Mouse (Mus musculus) myocyte (in vitro differentiated cells): ENCODE measurements around the gene Serpina3m. TPM values are rescaled to one million over a fixed set of nuclear protein-coding genes. Genes with fewer than 3 reads are reported as not detected.

Experiments used
- H3K27me3 ChIP-seq: one replicate; pipeline ENCODE4 v1.6.1; 2011; ENCODE audit not compliant: control insufficient read depth, insufficient read depth, insufficient read length
- H3K36me3 ChIP-seq: one replicate; pipeline ENCODE4 v1.6.1; 2011; ENCODE audit not compliant: control insufficient read depth, insufficient read depth
- H3K4me2 ChIP-seq: one replicate; pipeline ENCODE4 v1.6.1; 2011; ENCODE audit warnings: low read depth, control low read depth
- H3K4me3 ChIP-seq: one replicate; pipeline ENCODE4 v1.5.1; 2011; ENCODE audit warnings: mild to moderate bottlenecking, control low read depth, moderate library complexity
- H3K79me2 ChIP-seq: one replicate; pipeline ENCODE4 v1.6.1; 2011; ENCODE audit not compliant: control insufficient read depth, insufficient read depth
- H3ac ChIP-seq: one replicate; pipeline ENCODE4 v1.6.1; 2011; ENCODE audit not compliant: control insufficient read depth, insufficient read length
- CEBPB ChIP-seq: IDR thresholded peaks from 2 replicates; pipeline ENCODE4 v1.6.1; 2011; ENCODE audit warnings: mild to moderate bottlenecking, moderate library complexity; ENCODE audit not compliant: poor library complexity, insufficient read depth, severe bottlenecking
- E2F4 ChIP-seq: IDR thresholded peaks from one replicate; pipeline ENCODE4 v1.6.1; 2011; ENCODE audit warnings: mild to moderate bottlenecking, control low read depth, moderate library complexity; ENCODE audit not compliant: insufficient read depth
- MAX ChIP-seq: IDR thresholded peaks from one replicate; pipeline ENCODE4 v1.6.1; 2011; ENCODE audit warnings: low read depth, mild to moderate bottlenecking, control low read depth
- MYOD1 ChIP-seq, 3 experiments: IDR thresholded peaks; one replicate each; pipeline ENCODE4 v1.6.1; 2011; ENCODE audit warnings: control low read depth in 2 of 3, low read depth in 2 of 3, mild to moderate bottlenecking in 2 of 3, moderate library complexity in 1 of 3; ENCODE audit not compliant: insufficient read length in 2 of 3, control insufficient read depth in 1 of 3
- MYOG ChIP-seq, 3 experiments: IDR thresholded peaks; one replicate each; pipeline ENCODE4 v1.6.1; 2011; ENCODE audit warnings: control low read depth in 2 of 3, low read depth in 2 of 3, mild to moderate bottlenecking in 2 of 3; ENCODE audit not compliant: insufficient read length in 2 of 3, control insufficient read depth in 1 of 3, insufficient read depth in 1 of 3
- POLR2A ChIP-seq: IDR thresholded peaks from one replicate; pipeline ENCODE4 v1.6.1; 2011; ENCODE audit warnings: low read depth, mild to moderate bottlenecking, control low read depth, moderate library complexity; ENCODE audit not compliant: insufficient read length
- POLR2AphosphoS2 ChIP-seq: IDR thresholded peaks from one replicate; pipeline ENCODE4 v1.6.1; 2011; ENCODE audit warnings: low read depth, control low read depth; ENCODE audit not compliant: insufficient read length
- REST ChIP-seq: IDR thresholded peaks from one replicate; pipeline ENCODE4 v1.6.1; 2011; ENCODE audit warnings: mild to moderate bottlenecking, control low read depth, moderate library complexity; ENCODE audit not compliant: insufficient read depth, insufficient read length
- SRF ChIP-seq: IDR thresholded peaks from one replicate; pipeline ENCODE4 v1.6.1; 2011; ENCODE audit warnings: low read depth; ENCODE audit not compliant: control insufficient read depth, insufficient read length
- TCF12 ChIP-seq: IDR thresholded peaks from one replicate; pipeline ENCODE4 v1.6.1; 2011; ENCODE audit warnings: mild to moderate bottlenecking, control low read depth; ENCODE audit not compliant: poor library complexity, insufficient read depth, severe bottlenecking
- TCF3 ChIP-seq: IDR thresholded peaks from one replicate; pipeline ENCODE4 v1.6.1; 2011; ENCODE audit warnings: low read depth, control low read depth; ENCODE audit not compliant: insufficient read length
- USF1 ChIP-seq: IDR thresholded peaks from one replicate; pipeline ENCODE4 v1.6.1; 2011; ENCODE audit warnings: low read depth, mild to moderate bottlenecking, control low read depth, moderate library complexity
- polyA plus RNA-seq: library from polyadenylated mRNA; unstranded; fragments of >200 nt; fragmentation: generic; extraction: Trizol; gene quantifications from one replicate; pipeline ENCODE4 v1.2.1, GENCODE M21; 2012; ENCODE audit warnings: missing spikeins

Serpina3m gene
- polyA plus RNA-seq, 1 experiment: not detected

DNA sequence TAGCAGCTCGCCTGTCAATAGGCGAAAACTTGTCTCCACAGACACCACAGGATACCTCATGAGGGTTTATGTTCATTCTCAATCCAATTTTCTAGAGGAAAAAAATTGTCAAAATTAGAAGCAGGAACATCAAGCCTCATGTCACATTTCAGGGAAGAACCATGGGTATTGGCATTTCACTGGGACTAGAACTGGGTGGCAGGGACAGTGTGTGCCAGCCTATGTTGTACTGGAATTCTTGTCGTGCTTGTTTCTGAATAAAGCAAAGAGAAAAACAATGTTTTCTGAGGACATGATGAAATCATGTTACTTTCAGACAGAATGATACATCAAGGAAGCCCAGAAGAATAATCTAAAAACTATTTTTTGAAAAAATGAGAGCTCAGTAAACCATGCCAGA, 87.3 kb downstream of the Serpina3m start:
- Histone ChIP-seq H3ac (no peak overlapping the region), H3K4me3 (no peak overlapping the region), H3K79me2 (no peaks in the 10 kb centered on the region), H3K36me3 (no peaks in the 10 kb centered on the region), H3K27me3 (peaks cover 4% of the 10 kb centered on the region), H3K4me2 (no peak overlapping the region)
- no peak for TF ChIP-seq REST

DNA sequence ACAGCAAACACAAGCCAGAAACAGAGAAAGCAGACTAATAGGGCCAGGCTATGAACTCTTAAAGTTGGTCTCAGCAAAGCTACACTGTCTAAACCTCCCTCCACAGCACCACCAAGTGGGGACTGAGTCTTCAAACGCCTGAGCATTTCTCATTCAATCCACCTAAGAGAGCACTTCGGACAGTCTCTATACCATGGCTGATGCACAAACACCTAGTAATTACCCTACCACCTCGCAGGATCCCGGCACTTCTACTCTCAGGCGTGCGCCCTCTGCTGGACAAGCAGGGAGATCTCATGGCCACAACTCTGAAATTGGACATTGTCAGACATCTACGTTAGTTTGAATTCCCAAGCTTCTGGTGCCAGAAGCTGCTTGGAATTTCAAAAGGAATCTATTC, 88.6 kb downstream of the Serpina3m start:
- no peaks in the 10 kb centered on the region for H3K36me3 ChIP-seq
- no peak overlapping the region for H3ac ChIP-seq
- no peaks in the 10 kb centered on the region for H3K79me2 ChIP-seq
- no peak overlapping the region for H3K4me3 ChIP-seq
- H3K4me2 ChIP-seq: no peak overlapping the region
- no peak for TF ChIP-seq USF1
- no peak for TF ChIP-seq SRF
- TF ChIP-seq POLR2A: no peak
- TF ChIP-seq CEBPB: no peak
- TF ChIP-seq MYOD1 (IDR thresholded peaks at IDR 0.05; ENCODE audit: control insufficient read depth in 1 of 3, insufficient read length in 2 of 3, low read depth in 2 of 3): no peak
- no peak for TF ChIP-seq TCF12
- TF ChIP-seq MAX: no peak
- peaks cover 4% of the 10 kb centered on the region for H3K27me3 ChIP-seq

DNA sequence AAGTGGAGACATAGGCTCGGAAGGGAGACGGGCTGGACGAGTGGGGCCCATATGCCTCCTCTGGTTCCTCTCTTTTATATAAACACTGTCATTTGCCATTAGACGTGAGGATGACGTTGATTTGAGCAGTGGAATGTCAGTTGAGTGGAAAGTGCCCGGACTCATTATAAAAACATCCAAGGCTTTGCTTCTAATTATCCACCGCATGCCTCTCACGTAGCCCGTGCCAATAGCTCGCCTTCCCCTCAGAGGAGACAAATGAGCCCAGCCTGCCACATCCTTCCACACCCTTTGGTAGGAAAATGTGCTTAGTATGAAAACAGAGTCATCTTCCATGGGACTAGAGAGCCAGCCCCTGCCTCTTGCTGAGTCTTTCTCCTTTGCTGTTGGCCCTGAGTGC, 93.1 kb downstream of the Serpina3m start:
- TF ChIP-seq TCF3 (no peak), SRF (no peak), POLR2A (no peak), E2F4 (no peak), MAX (no peak)
- H3K4me3 ChIP-seq: no peak overlapping the region

DNA sequence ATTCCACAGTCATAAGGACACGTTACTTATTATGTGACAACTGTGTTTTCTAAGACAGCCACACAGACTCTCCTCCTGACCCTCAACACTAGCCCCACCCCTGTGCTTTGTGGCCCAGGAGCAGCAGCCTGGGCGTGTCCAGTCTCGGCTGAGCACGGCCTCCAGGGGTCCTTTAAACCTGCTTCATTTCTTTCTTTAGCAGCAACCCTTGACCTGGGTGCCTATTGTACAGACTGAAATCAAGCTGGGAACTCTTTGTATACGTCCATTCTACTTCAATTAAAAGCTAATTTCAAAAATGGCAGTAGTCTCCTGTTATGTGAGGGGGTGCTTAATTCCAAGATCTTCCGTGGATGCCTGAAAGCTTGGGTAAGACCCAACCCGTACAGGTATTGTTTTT, 94.9 kb downstream of the Serpina3m start:
- Histone ChIP-seq H3K36me3 (no peaks in the 10 kb centered on the region), H3K27me3 (peaks cover 7% of the 10 kb centered on the region), H3K4me2 (no peak overlapping the region), H3K79me2 (no peaks in the 10 kb centered on the region), H3K4me3 (no peak overlapping the region), H3ac (no peak overlapping the region)
- TF ChIP-seq REST: no peak
- no peak for TF ChIP-seq USF1
- TF ChIP-seq POLR2A: no peak
- TF ChIP-seq SRF: no peak
- TF ChIP-seq MYOG (IDR thresholded peaks at IDR 0.05; ENCODE audit: control insufficient read depth in 1 of 3, insufficient read depth in 1 of 3, insufficient read length in 2 of 3, low read depth in 2 of 3): no peak
- no peak for TF ChIP-seq E2F4
- TF ChIP-seq CEBPB: no peak
- TF ChIP-seq TCF3: no peak
- no peak for TF ChIP-seq POLR2AphosphoS2
- TF ChIP-seq MYOD1 (IDR thresholded peaks at IDR 0.05; ENCODE audit: control insufficient read depth in 1 of 3, insufficient read length in 2 of 3, low read depth in 2 of 3): no peak
- no peak for TF ChIP-seq MAX
- TF ChIP-seq TCF12: no peak

More for the DNA sequence above, 93.1 kb downstream of the Serpina3m start:
- no peaks in the 10 kb centered on the region for H3K79me2 ChIP-seq
- H3ac ChIP-seq: no peak overlapping the region
- H3K36me3 ChIP-seq: no peaks in the 10 kb centered on the region
- H3K27me3 ChIP-seq: no peaks in the 10 kb centered on the region
- H3K4me2 ChIP-seq: no peak overlapping the region

DNA sequence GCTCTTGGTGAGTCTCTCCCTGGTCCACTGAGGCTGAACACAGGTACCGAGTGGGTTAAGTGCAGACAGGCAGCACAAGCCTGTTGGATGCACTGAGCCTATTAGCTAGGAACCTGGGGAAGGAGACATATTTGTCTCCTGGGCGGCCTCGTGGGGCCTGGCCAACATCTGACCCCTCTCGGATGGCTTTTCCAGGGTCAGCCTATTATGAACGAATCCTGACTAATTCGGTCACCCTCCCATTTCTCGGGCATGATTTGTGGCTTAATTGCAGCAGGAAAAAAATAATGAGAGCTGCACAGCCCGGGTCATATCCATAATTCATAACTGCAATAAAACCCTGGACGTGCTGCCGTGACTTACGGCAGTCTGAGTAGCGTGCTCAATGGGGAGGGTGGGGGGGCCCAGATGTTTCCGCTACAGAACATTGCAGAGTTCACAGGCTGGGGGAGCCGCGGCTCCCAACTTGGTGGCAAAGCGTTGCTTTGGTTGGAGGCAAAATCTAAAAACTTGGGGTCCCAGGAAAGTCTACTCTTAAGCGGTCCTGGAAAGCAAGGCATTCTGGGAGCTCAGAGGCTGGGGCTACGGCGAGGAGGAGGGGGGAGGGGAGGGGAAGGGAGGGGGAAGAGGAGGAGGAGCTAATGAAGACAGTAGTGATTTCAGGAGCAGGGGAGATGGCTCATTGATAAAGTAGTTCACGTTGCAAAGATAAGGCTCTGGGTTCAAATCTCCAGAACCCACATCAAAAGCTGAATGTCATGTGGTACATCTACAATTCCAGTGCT, 95.9 kb downstream of the Serpina3m start:
- H3K4me2 ChIP-seq: no peak overlapping the region
- no peak overlapping the region for H3ac ChIP-seq
- H3K27me3 ChIP-seq: peaks cover 12% of the 10 kb centered on the region
- H3K79me2 ChIP-seq: no peaks in the 10 kb centered on the region
- TF ChIP-seq CEBPB (no peak), TCF12 (no peak), TCF3 (no peak), MYOG (IDR thresholded peaks at IDR 0.05; ENCODE audit: control insufficient read depth in 1 of 3, insufficient read depth in 1 of 3, insufficient read length in 2 of 3, low read depth in 2 of 3) (no peak), POLR2A (no peak), E2F4 (no peak), REST (no peak)
- no peak overlapping the region for H3K4me3 ChIP-seq
- H3K36me3 ChIP-seq: no peaks in the 10 kb centered on the region
